Mouse (Mus musculus): ENCODE data around the gene Epb42. TPM values are rescaled to one million over a fixed set of nuclear protein-coding genes. Genes with fewer than 3 reads are reported as not detected.

The Epb42 gene
- 10 to 100 TPM; 15.1 to 17.4 TPM for total RNA-seq (2023)

DNA sequence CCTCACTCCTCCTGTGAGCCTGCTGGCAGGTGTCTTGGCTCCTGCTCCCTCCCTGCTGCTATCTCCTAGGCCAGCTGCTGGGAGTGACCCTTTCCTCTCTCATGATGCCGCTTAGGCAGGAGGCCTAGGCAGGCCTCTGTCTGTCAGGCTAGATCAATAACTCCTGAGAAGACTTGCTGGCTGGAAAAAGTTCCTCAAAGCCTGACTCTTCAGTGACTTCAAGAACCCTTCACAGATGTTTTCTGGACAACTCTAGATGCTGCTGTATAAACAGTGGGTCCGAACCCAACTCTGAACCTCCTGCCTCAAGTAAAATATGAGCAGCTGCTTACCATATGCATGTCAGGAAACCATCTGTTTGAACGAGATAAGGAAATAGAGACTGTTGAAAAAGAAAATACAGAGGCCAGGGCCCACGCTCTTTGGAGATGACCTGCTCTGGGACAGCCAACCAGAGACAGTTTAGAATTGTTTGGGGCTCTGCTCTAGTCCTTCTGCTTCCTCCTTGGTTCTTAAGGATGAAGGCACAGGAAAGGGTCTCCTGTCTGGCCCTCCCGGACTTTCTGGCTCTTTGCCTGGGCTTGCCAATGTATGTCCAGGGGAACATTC lies at the start of gene Epb42:
Epb42 (minus strand) TSS at position 340 of the 609 bp plus-strand sequence.

DNA sequence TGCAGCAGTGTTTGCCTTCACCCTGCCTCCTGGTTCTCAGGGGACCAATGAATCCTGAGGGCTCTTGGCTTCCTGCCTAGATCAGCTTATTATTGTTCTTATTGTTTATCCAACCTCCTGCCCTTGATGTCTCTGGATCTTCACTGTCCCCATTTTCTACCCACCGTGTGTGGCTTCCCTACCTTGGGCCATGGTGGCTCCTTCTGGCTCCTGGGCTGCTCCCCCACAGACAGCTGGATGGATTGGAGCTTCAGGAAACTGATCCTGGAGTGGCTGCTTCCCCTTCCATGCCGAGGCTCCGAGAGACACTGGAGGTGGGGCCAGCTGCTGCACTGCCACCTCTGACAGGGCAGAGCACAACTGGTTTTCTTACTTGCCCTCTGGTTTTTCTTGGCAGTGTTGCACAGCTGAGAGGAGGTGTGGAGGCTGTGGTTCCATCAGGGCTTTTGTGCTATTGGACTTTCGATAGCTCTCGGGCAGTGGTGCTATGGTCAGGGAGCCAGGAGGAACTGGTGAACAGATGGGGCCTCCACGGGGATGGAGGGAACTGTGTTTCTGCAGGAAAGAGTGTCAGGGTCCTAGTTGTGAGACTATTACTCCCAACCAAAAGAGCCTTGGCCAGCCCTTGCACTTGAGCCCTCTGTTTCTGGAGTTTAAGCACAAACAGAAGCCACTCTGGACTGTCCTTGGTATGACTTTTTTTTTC lies 48.8 kb upstream of the Epb42 start, which contains the start of gene Tgm5:
Tgm5 (minus strand) TSS at position 362 of the 706 bp plus-strand sequence.

DNA sequence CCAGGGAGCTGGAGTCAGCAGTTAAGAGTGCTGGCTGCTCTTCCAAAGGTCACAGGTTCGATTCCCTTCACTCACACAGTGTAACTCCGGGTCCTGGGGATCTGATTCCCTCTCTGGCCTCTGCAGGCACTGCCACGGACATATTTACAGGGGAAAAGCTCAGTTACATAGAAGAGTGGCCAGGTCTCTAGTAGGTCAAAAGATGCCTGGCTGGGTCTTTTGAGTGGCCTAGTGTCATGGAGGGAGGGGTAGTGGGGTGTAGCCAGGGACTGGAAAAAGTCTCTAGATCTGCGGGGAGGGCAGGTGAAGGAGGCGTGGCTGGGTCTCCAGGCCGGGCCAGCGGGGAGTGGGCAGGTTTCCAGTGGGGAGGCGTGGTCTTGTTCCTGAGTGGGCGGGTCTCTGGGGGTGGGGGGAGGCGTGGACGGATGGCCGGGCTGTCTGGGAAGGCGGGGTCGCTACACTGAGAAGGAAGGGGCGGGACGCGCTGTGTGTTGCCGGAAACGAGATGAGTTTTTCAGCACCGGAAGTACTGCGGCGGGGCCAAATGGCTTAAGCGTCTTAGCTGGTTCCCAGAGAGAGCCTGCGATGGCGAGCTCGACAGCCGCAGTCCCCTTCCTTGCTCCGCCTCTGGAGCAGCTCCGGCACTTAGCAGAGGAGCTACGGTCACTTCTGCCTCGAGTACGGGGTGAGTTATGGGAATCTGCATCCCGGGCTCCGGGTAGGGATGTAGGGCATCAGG lies 28.8 kb downstream of the Epb42 start, which contains the start of gene Ccndbp1:
Ccndbp1 (plus strand) TSS at position 479 of the 739 bp plus-strand sequence.

DNA sequence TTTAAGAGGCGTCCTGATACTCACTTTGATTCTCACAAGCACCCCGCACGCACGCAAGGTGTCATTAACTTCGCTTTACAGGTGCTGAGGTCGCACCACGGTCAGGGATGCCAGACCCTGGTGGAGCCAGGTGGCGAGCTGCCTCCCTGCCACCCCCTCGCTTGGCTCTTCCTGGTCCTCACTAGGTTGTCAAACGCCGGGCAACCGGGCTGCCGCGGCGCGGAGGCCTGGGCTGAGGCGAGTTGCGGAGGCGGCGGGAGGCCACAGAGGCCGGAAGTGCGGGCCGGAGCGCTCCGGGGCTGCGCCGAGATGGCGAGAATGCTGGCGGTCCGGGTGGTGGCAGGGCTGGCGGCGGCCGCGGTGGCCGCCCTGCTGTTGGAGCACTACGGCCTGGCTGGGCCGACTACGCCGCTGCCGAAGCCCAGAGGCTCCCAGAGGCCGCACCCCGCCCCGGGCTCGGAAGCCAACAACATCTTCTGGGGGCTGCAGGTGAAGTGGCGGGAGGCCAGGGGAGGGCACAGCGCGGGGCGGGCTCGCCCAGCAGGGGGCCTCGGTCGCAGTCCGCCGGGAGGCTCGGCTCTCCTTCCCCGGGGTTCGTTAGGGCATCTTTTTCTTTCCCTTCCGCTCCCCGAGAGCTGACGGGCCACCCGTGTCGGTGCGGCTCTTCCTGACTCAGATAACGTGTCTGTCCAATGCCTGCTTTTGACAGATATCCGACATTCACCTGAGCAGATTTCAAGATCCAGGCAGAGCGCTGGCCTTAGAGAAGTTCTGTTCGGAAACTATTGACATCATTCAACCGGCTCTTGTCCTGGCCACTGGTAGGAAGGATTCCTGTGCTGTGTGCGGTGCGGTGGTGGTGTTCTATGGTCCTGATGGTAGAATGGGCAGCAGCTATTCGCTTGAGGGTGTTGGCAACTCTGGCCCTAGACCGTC lies 59.6 kb downstream of the Epb42 start, which contains the start of gene Tmem62:
Tmem62 (plus strand) TSS at position 28 of the 936 bp plus-strand sequence.

DNA sequence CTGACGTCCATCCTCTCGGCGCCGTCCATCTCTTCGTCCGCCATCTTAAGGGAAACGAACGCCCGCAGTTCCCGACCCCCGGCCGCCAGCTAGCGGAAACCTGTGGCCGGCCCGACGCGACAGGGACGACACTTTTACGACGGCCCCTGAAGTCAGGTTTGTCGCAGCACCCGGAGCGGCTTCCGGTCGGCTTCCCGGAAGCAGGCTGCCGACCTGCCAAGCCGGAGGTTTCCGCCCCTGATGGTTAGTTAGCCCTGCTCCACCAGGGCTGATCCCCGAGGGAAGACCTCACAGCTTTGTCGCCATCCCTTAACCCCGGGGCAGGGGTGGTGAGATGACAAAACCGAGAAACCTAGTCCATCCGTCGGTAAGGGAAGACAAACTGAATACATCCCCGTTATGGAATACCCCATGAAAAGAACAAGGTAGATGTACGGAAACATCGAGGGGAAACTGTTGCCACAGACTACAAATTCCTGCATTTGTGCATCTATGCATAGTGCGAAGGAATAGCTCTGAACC lies 66.3 kb downstream of the Epb42 start, which contains the start of gene Ubr1:
Ubr1 (minus strand) TSS at position 157 of the 522 bp plus-strand sequence.

Other genes starting within 250 kb of the Epb42 start
- 10 to 100 TPM; 19.0 to 22.5 TPM for gene Cdan1, start 186.9 kb downstream of the Epb42 start, total RNA-seq (2023)
- 1 to 10 TPM; 6.7 to 7.7 TPM for gene Ttbk2, start 186.5 kb downstream of the Epb42 start, total RNA-seq (2023)
- gene Ubr1, start 66.4 kb downstream of the Epb42 start, total RNA-seq (2023) = 10 to 100 TPM; 24.5 to 29.2 TPM
- 1 to 10 TPM; 6.8 to 9.1 TPM for gene Tmem62, start 60.1 kb downstream of the Epb42 start, total RNA-seq (2023)
- 10 to 100 TPM; 59.3 to 62.5 TPM for gene Ccndbp1, start 28.7 kb downstream of the Epb42 start, total RNA-seq (2023)
- gene Tgm5, start 48.8 kb upstream of the Epb42 start, total RNA-seq (2023) = not detected
- not detected for gene Tgm7, start 72.7 kb upstream of the Epb42 start, total RNA-seq (2023)
- 1 to 10 TPM; 4.3 to 6.4 TPM for gene Adal, start 103.4 kb upstream of the Epb42 start, total RNA-seq (2023)
- gene Lcmt2, start 103.6 kb upstream of the Epb42 start, total RNA-seq (2023) = 1 to 10 TPM; 6.0 to 6.2 TPM
- 10 to 100 TPM; 40.2 to 45.8 TPM for gene Tubgcp4, start 133.6 kb upstream of the Epb42 start, total RNA-seq (2023)
- gene Zscan29, start 134.1 kb upstream of the Epb42 start, total RNA-seq (2023) = 10 to 100 TPM; 42.1 to 43.2 TPM
- 10 to 100 TPM; 23.8 to 31.2 TPM for gene Trp53bp1, start 234.3 kb upstream of the Epb42 start, total RNA-seq (2023)

All from neutrophil, adult 83 days (primary cell).